In the genomic region with DNA sequence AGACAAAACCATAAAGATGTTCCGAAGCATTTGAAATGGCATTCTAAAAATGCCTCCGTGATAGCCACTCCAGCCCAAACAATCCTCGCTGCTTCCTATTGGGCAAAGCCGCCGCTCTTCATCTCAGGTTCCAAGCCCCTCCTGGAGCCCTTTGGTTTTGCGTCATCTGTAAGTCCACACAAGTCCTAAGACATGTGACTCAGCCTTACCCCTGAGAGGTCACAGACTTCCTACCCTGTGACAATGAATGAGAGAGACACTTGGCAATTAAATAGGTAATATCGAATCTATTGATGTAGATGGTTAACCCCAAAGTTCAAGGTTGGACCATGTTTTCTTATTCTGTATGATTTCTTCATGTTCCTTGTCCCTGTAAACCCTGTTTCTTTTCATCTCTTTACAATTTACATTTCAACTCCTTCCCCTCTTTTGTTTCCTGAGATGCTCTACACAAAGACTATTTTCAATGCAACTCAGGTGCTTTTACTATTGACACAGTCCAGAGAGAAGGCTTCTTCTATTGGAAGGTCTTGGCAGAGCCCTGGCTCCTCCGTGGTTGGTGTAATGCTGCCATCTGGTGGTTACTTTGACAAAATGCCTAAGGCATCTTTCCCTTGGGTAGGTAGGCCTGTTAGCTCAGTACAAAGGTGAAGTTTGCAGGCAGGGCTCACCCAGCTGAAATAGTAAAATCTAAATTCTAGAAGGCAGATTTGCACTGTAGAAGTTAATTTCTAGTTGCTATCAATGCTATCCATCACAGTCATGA, we compare ENCODE assay signal across 10 mouse cellular contexts.
A peak's percentile ranks its signal among the peaks of the same experiment; 100 is the strongest.
DNase-seq lines count a peak whose midpoint lies in the region; ATAC-seq and TF ChIP-seq lines count a peak whose summit lies in the region.
"Had no signal": no experiment of that assay in that cellular context is flagged by ENCODE, and none has a peak within 500 bp of the region (broad histone marks: within the 10 kb centered on the region; RNA-seq: fewer than 3 reads in every experiment).

No protein-coding gene starts in this region.

- H3K36me3 ChIP-seq in limb, embryonic 10.5 days: no peaks in the 10 kb centered on the region
- H3K36me3 ChIP-seq in midbrain, postnatal 0 days (ENCODE audit: insufficient read depth, low read length): no peaks in the 10 kb centered on the region
- H3K36me3 ChIP-seq: embryonic facial prominence, embryonic 15.5 days; stomach, embryonic 15.5 days had no signal

- WGBS in limb, embryonic 10.5 days: 71% methylated on average over 8 of the region's 8 CpGs
- 73% methylated on average over 8 of the region's 8 CpGs for WGBS in midbrain, postnatal 0 days

- peak; percentile 51 for DNase-seq in urinary bladder, postnatal 25 days (ENCODE audit: low spot score)
- DNase-seq in urinary bladder, postnatal 10 days (ENCODE audit: low spot score): no peak
- peak; percentile 83 to 84 for DNase-seq in cerebellum, postnatal 14 days
- peak; percentile 40 for DNase-seq in gastrocnemius, postnatal 10 days
- DNase-seq in kidney, adult 9 months: peak; percentile 65
- peak; percentile 63 for DNase-seq in limb, embryonic 10.5 days (ENCODE audit: low spot score)
- peak; percentile 91 for DNase-seq in midbrain, postnatal 0 days (ENCODE audit: low spot score)
- DNase-seq in thymus, postnatal 4 days: peak; percentile 20

- peak; percentile 98 for TF ChIP-seq CTCF in midbrain, postnatal 0 days (IDR thresholded peaks at IDR 0.05)

- no peak overlapping the region for H3K4me3 ChIP-seq in limb, embryonic 10.5 days
- no peak overlapping the region for H3K4me3 ChIP-seq in midbrain, postnatal 0 days (ENCODE audit: low read depth, low read length)
- H3K4me3 ChIP-seq: embryonic facial prominence, embryonic 15.5 days; stomach, embryonic 15.5 days had no signal

- H3K27me3 ChIP-seq in limb, embryonic 10.5 days (ENCODE audit: low read depth, poor library complexity, severe bottlenecking): no peaks in the 10 kb centered on the region
- H3K27me3 ChIP-seq in midbrain, postnatal 0 days (ENCODE audit: insufficient read depth, low read length): no peaks in the 10 kb centered on the region
- H3K27me3 ChIP-seq: embryonic facial prominence, embryonic 15.5 days; stomach, embryonic 15.5 days had no signal

- peak; percentile 83 for ATAC-seq in midbrain, postnatal 0 days (ENCODE audit: low FRiP score)

- H3K4me1 ChIP-seq in limb, embryonic 10.5 days: no peaks in the 10 kb centered on the region
- H3K4me1 ChIP-seq in midbrain, postnatal 0 days (ENCODE audit: insufficient read depth, low read length): no peaks in the 10 kb centered on the region
- H3K4me1 ChIP-seq: embryonic facial prominence, embryonic 15.5 days; stomach, embryonic 15.5 days had no signal

- H3K9me3 ChIP-seq in limb, embryonic 10.5 days (replicated peaks): no peaks in the 10 kb centered on the region
- no peaks in the 10 kb centered on the region for H3K9me3 ChIP-seq in midbrain, postnatal 0 days (ENCODE audit: low read length)
- H3K9me3 ChIP-seq: embryonic facial prominence, embryonic 15.5 days; stomach, embryonic 15.5 days had no signal

- H3K27ac ChIP-seq in limb, embryonic 10.5 days: no peak overlapping the region
- H3K27ac ChIP-seq in midbrain, postnatal 0 days (ENCODE audit: low read depth, low read length): no peak overlapping the region
- H3K27ac ChIP-seq: embryonic facial prominence, embryonic 15.5 days; stomach, embryonic 15.5 days had no signal

- no peak overlapping the region for H3K9ac ChIP-seq in midbrain, postnatal 0 days (replicated peaks; ENCODE audit: low read length, poor library complexity, severe bottlenecking)
- H3K9ac ChIP-seq: embryonic facial prominence, embryonic 15.5 days; stomach, embryonic 15.5 days had no signal

- H3K4me2 ChIP-seq in midbrain, postnatal 0 days (ENCODE audit: low read depth, low read length, poor library complexity, severe bottlenecking): no peak overlapping the region
- H3K4me2 ChIP-seq: embryonic facial prominence, embryonic 15.5 days; stomach, embryonic 15.5 days had no signal
